Mouse (Mus musculus): ENCODE data around the gene Paqr3. TPM values are rescaled to one million over a fixed set of nuclear protein-coding genes. Genes with fewer than 3 reads are reported as not detected.
A peak's percentile ranks its signal among the peaks of the same experiment; 100 is the strongest.

The Paqr3 gene
- polyA plus RNA-seq, 1 experiment from 2014 or later = 12.3 TPM

- H3K27me3 ChIP-seq (ENCODE audit: control insufficient read depth, insufficient read depth, low read length) = no peaks in the 10 kb centered on the region
- DNase-seq (ENCODE audit: low spot score) (no peak), ATAC-seq (replicated peaks; ENCODE audit: low FRiP score) (no peak)
- H3K4me2 ChIP-seq (ENCODE audit: low read depth, low read length, severe bottlenecking) = no peak overlapping the region
- H3K9me3 ChIP-seq (ENCODE audit: control insufficient read depth, low read length) = no peaks in the 10 kb centered on the region
- H3K27ac ChIP-seq (ENCODE audit: low read depth, low read length) = no peak overlapping the region
- no peaks in the 10 kb centered on the region for H3K4me1 ChIP-seq (replicated peaks; ENCODE audit: control insufficient read depth, insufficient read depth, low read length)
- no peaks in the 10 kb centered on the region for H3K36me3 ChIP-seq (ENCODE audit: control insufficient read depth, insufficient read depth, low read length)
- WGBS = 89% methylated on average over 12 of the region's 12 CpGs
- H3K4me3 ChIP-seq (ENCODE audit: low read depth, low read length) = no peak overlapping the region
- H3K9ac ChIP-seq (ENCODE audit: low read length) = no peak overlapping the region
These were observed 13.6 kb upstream of the Paqr3 start for GRCm38 (mm10) chr5:97124977-97125376.

DNA sequence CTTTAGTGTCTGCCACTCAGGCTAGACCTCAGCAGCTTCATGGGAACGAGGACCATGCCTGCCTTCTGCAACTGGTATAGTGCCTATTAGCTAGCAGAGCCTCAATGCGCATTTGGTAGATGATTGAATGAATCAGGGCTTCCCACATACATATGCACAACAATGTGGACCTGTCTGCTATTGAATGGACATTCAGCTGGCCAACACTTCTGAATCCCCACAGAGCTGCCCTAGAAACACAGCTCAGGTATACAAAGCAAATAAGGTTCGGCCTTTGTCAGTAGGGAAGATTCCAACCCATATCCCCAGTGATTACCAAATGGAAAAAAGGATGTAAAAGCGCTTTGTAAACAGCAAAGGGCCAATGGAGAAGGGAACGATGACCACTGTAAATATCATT, 699 bp downstream of the Paqr3 start:
- 21% methylated on average over 5 of the region's 5 CpGs for WGBS
- ATAC-seq (replicated peaks; ENCODE audit: low FRiP score) = no peak
- Histone ChIP-seq H3K4me1 (replicated peaks; ENCODE audit: control insufficient read depth, insufficient read depth, low read length) (0 out of 2 replicates have a peak, but pooled peaks cover 2% of the 10 kb centered on the region), H3K9ac (ENCODE audit: low read length) (peak overlapping the region; percentile 67), H3K4me3 (ENCODE audit: low read depth, low read length) (peak overlapping the region; percentile 64), H3K27ac (ENCODE audit: low read depth, low read length) (no peak overlapping the region), H3K4me2 (ENCODE audit: low read depth, low read length, severe bottlenecking) (peak overlapping the region; percentile 69), H3K27me3 (ENCODE audit: control insufficient read depth, insufficient read depth, low read length) (no peaks in the 10 kb centered on the region), H3K9me3 (ENCODE audit: control insufficient read depth, low read length) (no peaks in the 10 kb centered on the region), H3K36me3 (ENCODE audit: control insufficient read depth, insufficient read depth, low read length) (no peaks in the 10 kb centered on the region)
- no peak for DNase-seq (ENCODE audit: low spot score)

GRCm38 (mm10) chr5:97110133-97110532, 1.3 kb downstream of the Paqr3 start:
- Histone ChIP-seq H3K27me3 (ENCODE audit: control insufficient read depth, insufficient read depth, low read length) (no peaks in the 10 kb centered on the region), H3K9me3 (ENCODE audit: control insufficient read depth, low read length) (no peaks in the 10 kb centered on the region), H3K9ac (ENCODE audit: low read length) (no peak overlapping the region), H3K4me2 (ENCODE audit: low read depth, low read length, severe bottlenecking) (peak overlapping the region; percentile 69; the same call in 1 of the 2 replicates), H3K36me3 (ENCODE audit: control insufficient read depth, insufficient read depth, low read length) (no peaks in the 10 kb centered on the region), H3K4me1 (replicated peaks; ENCODE audit: control insufficient read depth, insufficient read depth, low read length) (0 out of 2 replicates have a peak, but pooled peaks cover 2% of the 10 kb centered on the region), H3K27ac (ENCODE audit: low read depth, low read length) (no peak overlapping the region), H3K4me3 (ENCODE audit: low read depth, low read length) (peak overlapping the region; percentile 64; the same call in 1 of the 2 replicates)
- 32% methylated on average over 2 of the region's 2 CpGs for WGBS
- ATAC-seq (replicated peaks; ENCODE audit: low FRiP score) = no peak
- DNase-seq (ENCODE audit: low spot score) = no peak

DNA sequence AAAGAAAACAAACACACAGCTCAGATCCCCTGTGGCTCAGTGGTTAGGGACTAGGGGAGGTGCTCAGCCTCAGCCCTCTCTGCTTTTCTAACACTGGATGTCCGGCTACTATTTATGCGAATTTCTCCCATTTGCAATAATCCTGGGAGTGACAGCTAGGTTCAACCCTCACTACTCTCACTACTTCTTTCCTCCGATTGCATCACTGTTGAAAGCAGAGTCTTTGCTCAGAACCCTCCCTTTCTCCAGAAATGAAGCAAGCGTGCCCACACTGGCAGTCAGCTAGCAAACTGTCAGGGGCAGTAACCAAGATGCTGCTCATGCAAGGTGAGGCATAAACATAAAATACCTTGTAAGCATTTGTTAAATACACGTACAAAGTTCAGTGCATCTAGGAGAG, 3.1 kb downstream of the Paqr3 start:
- Histone ChIP-seq H3K4me2 (ENCODE audit: low read depth, low read length, severe bottlenecking) (no peak overlapping the region), H3K4me1 (replicated peaks; ENCODE audit: control insufficient read depth, insufficient read depth, low read length) (0 out of 2 replicates have a peak, but pooled peaks cover 2% of the 10 kb centered on the region), H3K27ac (ENCODE audit: low read depth, low read length) (no peak overlapping the region), H3K9me3 (ENCODE audit: control insufficient read depth, low read length) (no peaks in the 10 kb centered on the region), H3K27me3 (ENCODE audit: control insufficient read depth, insufficient read depth, low read length) (no peaks in the 10 kb centered on the region), H3K36me3 (ENCODE audit: control insufficient read depth, insufficient read depth, low read length) (no peaks in the 10 kb centered on the region), H3K4me3 (ENCODE audit: low read depth, low read length) (no peak overlapping the region), H3K9ac (ENCODE audit: low read length) (no peak overlapping the region)
- no peak for DNase-seq (ENCODE audit: low spot score)
- WGBS = 90% methylated on average over 5 of the region's 5 CpGs
- no peak for ATAC-seq (replicated peaks; ENCODE audit: low FRiP score)

- H3K36me3 ChIP-seq (ENCODE audit: control insufficient read depth, insufficient read depth, low read length) = no peaks in the 10 kb centered on the region
- H3K9ac ChIP-seq (ENCODE audit: low read length) = no peak overlapping the region
- DNase-seq (ENCODE audit: low spot score) (no peak), ATAC-seq (replicated peaks; ENCODE audit: low FRiP score) (no peak)
- no peak overlapping the region for H3K4me2 ChIP-seq (ENCODE audit: low read depth, low read length, severe bottlenecking)
- H3K27ac ChIP-seq (ENCODE audit: low read depth, low read length) = no peak overlapping the region
- no peaks in the 10 kb centered on the region for H3K4me1 ChIP-seq (replicated peaks; ENCODE audit: control insufficient read depth, insufficient read depth, low read length)
- H3K4me3 ChIP-seq (ENCODE audit: low read depth, low read length) = no peak overlapping the region
- 93% methylated on average over 8 of the region's 8 CpGs for WGBS
- no peaks in the 10 kb centered on the region for H3K9me3 ChIP-seq (ENCODE audit: control insufficient read depth, low read length)
- H3K27me3 ChIP-seq (ENCODE audit: control insufficient read depth, insufficient read depth, low read length) = no peaks in the 10 kb centered on the region
These were observed 11.4 kb downstream of the Paqr3 start for GRCm38 (mm10) chr5:97099954-97100353.

DNA sequence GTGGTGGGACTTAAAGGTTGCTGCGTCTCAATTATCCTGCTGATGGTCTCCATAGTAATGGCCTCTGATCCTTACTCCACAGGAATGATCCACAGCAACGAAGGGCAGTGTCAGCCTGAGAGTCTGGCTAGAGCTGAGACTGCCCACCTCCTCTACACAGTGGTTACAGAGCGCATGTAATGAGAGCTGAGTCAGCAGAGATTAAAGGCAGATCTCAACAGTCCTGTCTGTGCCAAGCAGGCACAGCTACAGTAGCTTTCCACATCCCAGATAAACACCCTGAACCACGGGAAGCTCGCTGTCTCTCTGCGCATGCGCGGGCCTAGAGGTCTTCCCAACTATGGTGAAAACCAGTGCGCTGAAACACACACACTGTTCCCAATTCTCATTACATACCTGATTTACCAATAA, 13.8 kb downstream of the Paqr3 start:
- ATAC-seq (replicated peaks; ENCODE audit: low FRiP score) (no peak; the same call in 1 of the 2 replicates), DNase-seq (ENCODE audit: low spot score) (no peak)
- Histone ChIP-seq H3K4me1 (replicated peaks; ENCODE audit: control insufficient read depth, insufficient read depth, low read length) (no peaks in the 10 kb centered on the region), H3K4me3 (ENCODE audit: low read depth, low read length) (no peak overlapping the region), H3K27ac (ENCODE audit: low read depth, low read length) (no peak overlapping the region), H3K4me2 (ENCODE audit: low read depth, low read length, severe bottlenecking) (no peak overlapping the region), H3K9me3 (ENCODE audit: control insufficient read depth, low read length) (no peaks in the 10 kb centered on the region), H3K9ac (ENCODE audit: low read length) (no peak overlapping the region), H3K27me3 (ENCODE audit: control insufficient read depth, insufficient read depth, low read length) (no peaks in the 10 kb centered on the region), H3K36me3 (ENCODE audit: control insufficient read depth, insufficient read depth, low read length) (no peaks in the 10 kb centered on the region; the same call in 1 of the 2 replicates)
- WGBS = 69% methylated on average over 9 of the region's 9 CpGs

- no peak overlapping the region for H3K9ac ChIP-seq (ENCODE audit: low read length)
- no peak for DNase-seq (ENCODE audit: low spot score)
- H3K4me1 ChIP-seq (replicated peaks; ENCODE audit: control insufficient read depth, insufficient read depth, low read length) = no peaks in the 10 kb centered on the region
- no peak overlapping the region for H3K4me3 ChIP-seq (ENCODE audit: low read depth, low read length)
- 75% methylated on average over 12 of the region's 13 CpGs for WGBS
- no peaks in the 10 kb centered on the region for H3K27me3 ChIP-seq (ENCODE audit: control insufficient read depth, insufficient read depth, low read length)
- H3K27ac ChIP-seq (ENCODE audit: low read depth, low read length) = no peak overlapping the region
- H3K9me3 ChIP-seq (ENCODE audit: control insufficient read depth, low read length) = no peaks in the 10 kb centered on the region
- no peak for ATAC-seq (replicated peaks; ENCODE audit: low FRiP score)
- H3K4me2 ChIP-seq (ENCODE audit: low read depth, low read length, severe bottlenecking) = no peak overlapping the region
- no peaks in the 10 kb centered on the region; the same call in 1 of the 2 replicates for H3K36me3 ChIP-seq (ENCODE audit: control insufficient read depth, insufficient read depth, low read length)
These were observed 16.1 kb downstream of the Paqr3 start for GRCm38 (mm10) chr5:97095335-97095734.

- H3K9ac ChIP-seq (ENCODE audit: low read length) = no peak overlapping the region
- no peak for ATAC-seq (replicated peaks; ENCODE audit: low FRiP score)
These were observed 18.4 kb downstream of the Paqr3 start for GRCm38 (mm10) chr5:97092970-97093369.

DNA sequence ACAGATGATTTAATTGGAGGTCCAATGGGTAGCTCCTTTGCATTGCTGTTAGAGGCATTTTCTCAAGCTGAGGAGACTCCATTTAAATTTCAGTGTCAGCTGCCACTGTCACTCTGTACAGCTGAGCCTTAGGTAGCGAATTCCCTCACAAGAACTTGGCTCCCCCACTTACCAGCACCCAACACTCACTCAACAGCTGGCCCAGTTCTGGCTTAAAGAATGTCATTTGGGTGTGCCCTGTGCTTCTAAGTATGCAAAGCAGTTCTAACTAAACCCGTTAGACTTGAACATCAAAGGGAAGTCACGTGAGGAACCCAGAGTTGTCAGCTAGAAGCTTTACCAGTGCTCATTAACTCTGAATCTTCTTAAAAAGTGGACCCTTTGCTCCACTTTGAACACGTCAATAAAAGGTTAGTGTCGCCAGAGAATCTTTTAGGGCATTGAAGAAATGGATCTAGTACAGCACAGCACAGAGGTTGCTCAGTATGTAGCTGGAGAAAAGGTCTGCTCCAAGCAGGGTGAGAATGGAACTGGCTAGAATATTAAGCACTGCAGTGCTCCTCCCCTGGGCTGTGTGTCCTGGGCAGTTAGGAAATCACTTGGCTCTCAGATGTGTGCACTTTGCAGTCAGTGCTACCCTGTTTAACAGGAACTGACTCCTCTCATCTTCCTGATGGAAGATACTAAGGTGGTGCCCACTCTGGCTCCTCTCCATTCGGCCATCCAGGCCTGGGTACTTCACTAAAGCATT, 21.2 kb downstream of the Paqr3 start:
- no peak overlapping the region for H3K27ac ChIP-seq (ENCODE audit: low read depth, low read length)
- H3K9me3 ChIP-seq (ENCODE audit: control insufficient read depth, low read length) = no peaks in the 10 kb centered on the region
- ATAC-seq (replicated peaks; ENCODE audit: low FRiP score) (no peak), DNase-seq (ENCODE audit: low spot score) (peak; percentile 25)
- no peak overlapping the region for H3K4me3 ChIP-seq (ENCODE audit: low read depth, low read length)
- no peaks in the 10 kb centered on the region for H3K4me1 ChIP-seq (replicated peaks; ENCODE audit: control insufficient read depth, insufficient read depth, low read length)
- 68% methylated on average over 6 of the region's 6 CpGs for WGBS
- H3K36me3 ChIP-seq (ENCODE audit: control insufficient read depth, insufficient read depth, low read length) = no peaks in the 10 kb centered on the region; the same call in 1 of the 2 replicates
- H3K4me2 ChIP-seq (ENCODE audit: low read depth, low read length, severe bottlenecking) = no peak overlapping the region
- H3K9ac ChIP-seq (ENCODE audit: low read length) = no peak overlapping the region
- H3K27me3 ChIP-seq (ENCODE audit: control insufficient read depth, insufficient read depth, low read length) = no peaks in the 10 kb centered on the region

More at GRCm38 (mm10) chr5:97092970-97093369, 18.4 kb downstream of the Paqr3 start:
- 90% methylated on average over 8 of the region's 8 CpGs for WGBS
- Histone ChIP-seq H3K27ac (ENCODE audit: low read depth, low read length) (no peak overlapping the region), H3K9me3 (ENCODE audit: control insufficient read depth, low read length) (no peaks in the 10 kb centered on the region), H3K4me3 (ENCODE audit: low read depth, low read length) (no peak overlapping the region), H3K4me1 (replicated peaks; ENCODE audit: control insufficient read depth, insufficient read depth, low read length) (no peaks in the 10 kb centered on the region), H3K4me2 (ENCODE audit: low read depth, low read length, severe bottlenecking) (no peak overlapping the region), H3K27me3 (ENCODE audit: control insufficient read depth, insufficient read depth, low read length) (no peaks in the 10 kb centered on the region), H3K36me3 (ENCODE audit: control insufficient read depth, insufficient read depth, low read length) (no peaks in the 10 kb centered on the region; the same call in 1 of the 2 replicates)
- no peak for DNase-seq (ENCODE audit: low spot score)

All from forebrain, embryonic 11.5 days (tissue).